Mouse (Mus musculus) ES-E14 (cell line): ENCODE measurements at regions not wholly inside any gene's neighbourhood (a gene's known extent, or its start where the extent isn't known, plus 50 kb on each side); places are given as distances from the start of the nearest gene placed in this dataset.

Experiments used
- CHD2 ChIP-seq: IDR thresholded peaks from 2 replicates; pipeline ENCODE4 v1.6.1; 2014; ENCODE audit warnings: mild to moderate bottlenecking, low read depth, low read length, inconsistent platforms
- HCFC1 ChIP-seq: IDR thresholded peaks from 2 replicates; pipeline ENCODE4 v1.6.1; 2012; ENCODE audit warnings: low read length, inconsistent platforms, borderline replicate concordance; ENCODE audit not compliant: insufficient read depth
- MAFK ChIP-seq: IDR thresholded peaks from 2 replicates; pipeline ENCODE4 v1.6.1; 2014; ENCODE audit warnings: mild to moderate bottlenecking, low read depth, low read length, inconsistent platforms; ENCODE audit not compliant: insufficient read depth
- ZC3H11A ChIP-seq: IDR thresholded peaks from 2 replicates; pipeline ENCODE4 v1.6.1; 2012; ENCODE audit warnings: low read depth, mild to moderate bottlenecking, inconsistent platforms, low read length, borderline replicate concordance
- ZNF384 ChIP-seq: IDR thresholded peaks from 2 replicates; pipeline ENCODE4 v1.6.1; 2012; ENCODE audit warnings: low read depth, low read length, inconsistent platforms

GRCm38 (mm10) chr2:75600511-75600910, 58.5 kb upstream of the Hnrnpa3 start:
- TF ChIP-seq MAFK, result no peak
- no peak for TF ChIP-seq ZNF384
- TF ChIP-seq CHD2, result no peak
- no peak for TF ChIP-seq HCFC1
- no peak for TF ChIP-seq ZC3H11A
